Mouse (Mus musculus) MEL (cell line): ENCODE results near the gene Tox3. TPM values are rescaled to one million over a fixed set of nuclear protein-coding genes. Genes with fewer than 3 reads are reported as not detected.

Experiments used
- DNase-seq: peaks from one replicate; pipeline ENCODE4 v3.0.0; 2011; ENCODE audit warnings: low read depth, low spot score
- H3K27ac ChIP-seq: 2 replicates; pipeline ENCODE4 v1.5.1; 2012; ENCODE audit warnings: low read depth, mild to moderate bottlenecking, control low read depth, low read length, moderate library complexity; ENCODE audit not compliant: control insufficient read depth
- H3K27me3 ChIP-seq, 2 experiments: fragments of 150-350 bp in 1 of 2; sonication (generic) in 1 of 2; 2 replicates each; pipeline ENCODE4 v1.6.1; 2012; ENCODE audit warnings: low read length in 2 of 2, mild to moderate bottlenecking in 2 of 2, improper control_type of control experiment in 1 of 2, moderate library complexity in 1 of 2; ENCODE audit not compliant: insufficient read depth in 2 of 2, control insufficient read depth in 1 of 2
- H3K36me3 ChIP-seq, 2 experiments: 2 replicates each; pipeline ENCODE4 v1.6.1; 2012 to 2014; ENCODE audit warnings: low read length in 2 of 2, improper control_type of control experiment in 1 of 2, inconsistent platforms in 1 of 2, mild to moderate bottlenecking in 1 of 2; ENCODE audit not compliant: insufficient read depth in 2 of 2, control insufficient read depth in 1 of 2
- H3K4me1 ChIP-seq, 2 experiments: fragments of 150-350 bp in 1 of 2; sonication (generic) in 1 of 2; 2 replicates each; pipeline ENCODE4 v1.6.1; 2012; ENCODE audit warnings: low read length in 2 of 2, improper control_type of control experiment in 1 of 2, mild to moderate bottlenecking in 1 of 2; ENCODE audit not compliant: insufficient read depth in 2 of 2, control insufficient read depth in 1 of 2
- H3K4me3 ChIP-seq, 2 experiments: fragments of 150-350 bp in 1 of 2; sonication (generic) in 1 of 2; 2 replicates each; pipeline ENCODE4 v1.5.1; 2012; ENCODE audit warnings: low read depth in 2 of 2, low read length in 2 of 2, mild to moderate bottlenecking in 2 of 2, moderate library complexity in 2 of 2, control low read depth in 1 of 2, improper control_type of control experiment in 1 of 2; ENCODE audit not compliant: control insufficient read depth in 1 of 2, insufficient read depth in 1 of 2
- H3K79me2 ChIP-seq: 2 replicates; pipeline ENCODE4 v1.6.1; 2012; ENCODE audit warnings: mild to moderate bottlenecking, low read length, moderate library complexity; ENCODE audit not compliant: control insufficient read depth, poor library complexity, insufficient read depth
- H3K9ac ChIP-seq: 2 replicates; pipeline ENCODE4 v1.6.1; 2012; ENCODE audit warnings: low read depth, mild to moderate bottlenecking, control low read depth, low read length, moderate library complexity; ENCODE audit not compliant: control insufficient read depth, poor library complexity, severe bottlenecking
- H3K9me3 ChIP-seq: fragments of 150-350 bp; sonication (generic); replicated peaks from 2 replicates; pipeline ENCODE4 v1.6.1; 2012; ENCODE audit warnings: mild to moderate bottlenecking, low read length, improper control_type of control experiment, moderate library complexity; ENCODE audit not compliant: insufficient read depth
- BHLHE40 ChIP-seq: IDR thresholded peaks from 2 replicates; pipeline ENCODE4 v1.6.1; 2012; ENCODE audit warnings: low read depth, mild to moderate bottlenecking, inconsistent platforms, low read length, improper control_type of control experiment, borderline replicate concordance
- ELF1 ChIP-seq: IDR thresholded peaks from 2 replicates; pipeline ENCODE4 v1.6.1; 2014; ENCODE audit warnings: low read depth, mild to moderate bottlenecking, inconsistent platforms, low read length, improper control_type of control experiment, moderate library complexity
- ETS1 ChIP-seq: IDR thresholded peaks from 2 replicates; pipeline ENCODE4 v1.6.1; 2012; ENCODE audit warnings: low read depth, mild to moderate bottlenecking, inconsistent platforms, low read length, improper control_type of control experiment, moderate library complexity
- KAT2A ChIP-seq: conservative IDR thresholded peaks from 2 replicates; pipeline ENCODE4 v1.6.1; 2012; ENCODE audit warnings: low read depth, low read length, improper control_type of control experiment, inconsistent platforms
- MAZ ChIP-seq: IDR thresholded peaks from 2 replicates; pipeline ENCODE4 v1.6.1; 2012; ENCODE audit warnings: low read depth, mild to moderate bottlenecking, inconsistent platforms, low read length, improper control_type of control experiment
- MEF2A ChIP-seq: IDR thresholded peaks from 2 replicates; pipeline ENCODE4 v1.6.1; 2014; ENCODE audit warnings: low read depth, mild to moderate bottlenecking, inconsistent platforms, low read length, improper control_type of control experiment; ENCODE audit not compliant: poor library complexity, insufficient replicate concordance, severe bottlenecking; ENCODE audit errors: extremely low read depth
- MXI1 ChIP-seq: IDR thresholded peaks from 2 replicates; pipeline ENCODE4 v1.6.1; 2011; ENCODE audit warnings: mild to moderate bottlenecking, low read depth, low read length, improper control_type of control experiment
- MYB ChIP-seq: IDR thresholded peaks from 2 replicates; pipeline ENCODE4 v1.6.1; 2011; ENCODE audit warnings: mild to moderate bottlenecking, low read depth, low read length, improper control_type of control experiment
- MYC ChIP-seq: IDR thresholded peaks from 2 replicates; pipeline ENCODE4 v1.6.1; 2011; ENCODE audit warnings: low read depth, mild to moderate bottlenecking, low read length, improper control_type of control experiment, moderate library complexity
- POLR2AphosphoS5 ChIP-seq: IDR thresholded peaks from 2 replicates; pipeline ENCODE4 v1.6.1; 2012; ENCODE audit warnings: low read depth, borderline replicate concordance, mild to moderate bottlenecking, inconsistent platforms, low read length, moderate library complexity, mixed read lengths
- RAD21 ChIP-seq: IDR thresholded peaks from 2 replicates; pipeline ENCODE4 v1.6.1; 2011; ENCODE audit warnings: mild to moderate bottlenecking, low read depth, low read length, improper control_type of control experiment
- TAL1 ChIP-seq: IDR thresholded peaks from 2 replicates; pipeline ENCODE4 v1.6.1; 2012; ENCODE audit warnings: mild to moderate bottlenecking, inconsistent platforms, low read length, moderate library complexity, mixed read lengths
- TCF12 ChIP-seq: IDR thresholded peaks from 2 replicates; pipeline ENCODE4 v1.6.1; 2014; ENCODE audit warnings: low read depth, mild to moderate bottlenecking, inconsistent platforms, low read length, improper control_type of control experiment, moderate library complexity
- UBTF ChIP-seq: IDR thresholded peaks from 2 replicates; pipeline ENCODE4 v1.6.1; 2012; ENCODE audit warnings: low read depth, mild to moderate bottlenecking, inconsistent platforms, low read length, improper control_type of control experiment, moderate library complexity, borderline replicate concordance; ENCODE audit not compliant: insufficient read depth
- USF1 ChIP-seq: IDR thresholded peaks from 2 replicates; pipeline ENCODE4 v1.6.1; 2014; ENCODE audit warnings: low read depth, mild to moderate bottlenecking, inconsistent platforms, low read length, improper control_type of control experiment, moderate library complexity
- ZKSCAN1 ChIP-seq: IDR thresholded peaks from 2 replicates; pipeline ENCODE4 v1.6.1; 2012; ENCODE audit warnings: low read depth, mild to moderate bottlenecking, inconsistent platforms, low read length, improper control_type of control experiment, moderate library complexity
- polyA plus RNA-seq, 2 experiments: library from polyadenylated mRNA; stranded (reverse) in 1 of 2; unstranded in 1 of 2; fragments of >175 nt in 1 of 2; fragments of >200 nt in 1 of 2; gene quantifications; 2 replicates each; pipeline versions ENCODE4 v1.2.1 to v1.2.4; 2012; ENCODE audit warnings: low replicate concordance in 2 of 2, low read depth in 1 of 2; ENCODE audit not compliant: insufficient read length in 2 of 2, insufficient read depth in 1 of 2, missing spikeins in 1 of 2
- total RNA-seq: library from RNA; depleted of rRNA; stranded (reverse); fragments of 300-350 nt; gene quantifications from 2 replicates; pipeline ENCODE4 v1.2.3, GENCODE M21; 2012

The Tox3 gene
- total and polyA plus RNA-seq, 3 experiments, result not detected

GRCm38 (mm10) chr8:90244458-90245145 lies 103.5 kb downstream of the Tox3 start:
- H3K36me3 ChIP-seq, result no peaks in the 10 kb centered on the region
- no peak overlapping the region for H3K4me3 ChIP-seq
- H3K4me1 ChIP-seq, result no peaks in the 10 kb centered on the region
- no peaks in the 10 kb centered on the region for H3K9me3 ChIP-seq
- H3K27ac ChIP-seq, result no peak overlapping the region
- DNase-seq, result no peak
- no peak overlapping the region for H3K9ac ChIP-seq
- no peaks in the 10 kb centered on the region for H3K79me2 ChIP-seq
- H3K27me3 ChIP-seq, result no peaks in the 10 kb centered on the region
- no peak for TF ChIP-seq TCF12
- TF ChIP-seq ZKSCAN1, result no peak

- no peak for TF ChIP-seq MYC
- TF ChIP-seq TAL1, result no peak
- no peak for TF ChIP-seq RAD21
- no peak for TF ChIP-seq POLR2AphosphoS5
- no peak for TF ChIP-seq MYB
- no peak for TF ChIP-seq USF1
- no peak for TF ChIP-seq KAT2A
- no peak for TF ChIP-seq ETS1
- TF ChIP-seq ELF1, result no peak
- no peak for TF ChIP-seq MEF2A
- TF ChIP-seq MAZ, result no peak
- TF ChIP-seq BHLHE40, result no peak
- TF ChIP-seq MXI1, result no peak
- no peak for TF ChIP-seq UBTF
- no peak for DNase-seq
These were observed 104.2 kb downstream of the Tox3 start for GRCm38 (mm10) chr8:90243957-90244356.

More at GRCm38 (mm10) chr8:90243957-90244356, 104.2 kb downstream of the Tox3 start:
- no peaks in the 10 kb centered on the region for H3K36me3 ChIP-seq
- no peak overlapping the region for H3K4me3 ChIP-seq
- H3K27ac ChIP-seq, result no peak overlapping the region
- H3K27me3 ChIP-seq, result no peaks in the 10 kb centered on the region
- H3K79me2 ChIP-seq, result no peaks in the 10 kb centered on the region
- H3K4me1 ChIP-seq, result no peaks in the 10 kb centered on the region
- H3K9ac ChIP-seq, result no peak overlapping the region
- no peaks in the 10 kb centered on the region for H3K9me3 ChIP-seq
